Mouse (Mus musculus) heart, embryonic 11.5 days (tissue): Measurements from ENCODE around the gene Efhc1. TPM values are rescaled to one million over a fixed set of nuclear protein-coding genes. Genes with fewer than 3 reads are reported as not detected.

Experiments
- ATAC-seq: fragments of 200-750 bp; cut with Nextera tagmentation; replicated peaks from 2 replicates; pipeline ENCODE4 v1.8.0; 2017; ENCODE audit warnings: moderate library complexity; ENCODE audit not compliant: insufficient number of reproducible peaks, low FRiP score, low TSS enrichment
- H3K27ac ChIP-seq: fragments of 300-500 bp; sonication (generic); 2 replicates; pipeline ENCODE4 v1.5.1; 2014; ENCODE audit warnings: mild to moderate bottlenecking, low read depth, low read length
- H3K27me3 ChIP-seq: fragments of 300-500 bp; sonication (generic); 2 replicates; pipeline ENCODE4 v1.6.1; 2014; ENCODE audit warnings: mild to moderate bottlenecking, low read length, mixed read lengths; ENCODE audit not compliant: control insufficient read depth, insufficient read depth
- H3K36me3 ChIP-seq: fragments of 300-500 bp; sonication (generic); 2 replicates; pipeline ENCODE4 v1.6.1; 2014; ENCODE audit warnings: mild to moderate bottlenecking, low read length, moderate library complexity, mixed read lengths; ENCODE audit not compliant: control insufficient read depth, insufficient read depth
- H3K4me1 ChIP-seq: fragments of 300-500 bp; sonication (generic); 2 replicates; pipeline ENCODE4 v1.6.1; 2014; ENCODE audit warnings: low read length; ENCODE audit not compliant: control insufficient read depth, insufficient read depth
- H3K4me2 ChIP-seq: fragments of 300-500 bp; sonication (generic); 2 replicates; pipeline ENCODE4 v1.6.1; 2014; ENCODE audit warnings: mild to moderate bottlenecking, moderate library complexity
- H3K4me3 ChIP-seq: fragments of 300-500 bp; sonication (generic); 2 replicates; pipeline ENCODE4 v1.5.1; 2014; ENCODE audit warnings: low read depth, low read length
- H3K9ac ChIP-seq: fragments of 300-500 bp; sonication (generic); 2 replicates; pipeline ENCODE4 v1.6.1; 2014; ENCODE audit warnings: mild to moderate bottlenecking, low read depth, low read length, moderate library complexity
- H3K9me3 ChIP-seq: fragments of 300-500 bp; sonication (generic); replicated peaks from 2 replicates; pipeline ENCODE4 v1.6.1; 2016; ENCODE audit warnings: low read length; ENCODE audit not compliant: control insufficient read depth
- WGBS: fragments of 180-500 bp; shearing (Covaris S2); extraction: QIAGEN DNeasy Blood & Tissue Kit; methylation state at CpG from one replicate; pipeline ENCODE4 v1.1.7; 2014; ENCODE audit not compliant: insufficient replicate concordance; 5-methylcytosine and 5-hydroxymethylcytosine counted together
- polyA plus RNA-seq: library from polyadenylated mRNA; unstranded; fragments of >200 nt; fragmentation: Nextera tagmentation; extraction: Ambion mirVana; gene quantifications from 2 replicates; pipeline ENCODE4 v1.2.1, GENCODE M21; 2014

Efhc1 gene
- polyA plus RNA-seq, 1 experiment from 2014 or later, result 1.3 TPM

GRCm38 (mm10) chr1:20935106-20935505 lies 16.3 kb upstream of the Efhc1 start:
- Histone ChIP-seq H3K27ac (no peak overlapping the region), H3K9ac (no peak overlapping the region)
- WGBS, result 81% methylated on average over 22 of the region's 22 CpGs

GRCm38 (mm10) chr1:20939046-20939445 lies 12.4 kb upstream of the Efhc1 start:
- Histone ChIP-seq H3K36me3 (no peaks in the 10 kb centered on the region), H3K9me3 (no peaks in the 10 kb centered on the region), H3K4me1 (no peaks in the 10 kb centered on the region), H3K27me3 (no peaks in the 10 kb centered on the region), H3K27ac (no peak overlapping the region), H3K4me2 (no peak overlapping the region), H3K9ac (no peak overlapping the region), H3K4me3 (no peak overlapping the region)
- 29% methylated on average over 3 of the region's 3 CpGs for WGBS
- ATAC-seq, result 0 out of 2 replicates have a peak, but pooled peaks have one; percentile 52

More at GRCm38 (mm10) chr1:20935106-20935505, 16.3 kb upstream of the Efhc1 start:
- no peaks in the 10 kb centered on the region for H3K9me3 ChIP-seq
- no peaks in the 10 kb centered on the region for H3K27me3 ChIP-seq
- H3K4me3 ChIP-seq, result no peak overlapping the region
- H3K4me1 ChIP-seq, result no peaks in the 10 kb centered on the region
- H3K36me3 ChIP-seq, result no peaks in the 10 kb centered on the region
- no peak overlapping the region for H3K4me2 ChIP-seq
- no peak for ATAC-seq

GRCm38 (mm10) chr1:20940151-20940550 lies 11.3 kb upstream of the Efhc1 start:
- Histone ChIP-seq H3K4me2 (peak overlapping the region; percentile 29), H3K27me3 (no peaks in the 10 kb centered on the region), H3K4me3 (no peak overlapping the region), H3K27ac (no peak overlapping the region), H3K36me3 (no peaks in the 10 kb centered on the region), H3K9me3 (no peaks in the 10 kb centered on the region), H3K4me1 (no peaks in the 10 kb centered on the region), H3K9ac (no peak overlapping the region)
- 35% methylated on average over 16 of the region's 16 CpGs for WGBS
- no peak; the same call in 1 of the 2 replicates for ATAC-seq

DNA sequence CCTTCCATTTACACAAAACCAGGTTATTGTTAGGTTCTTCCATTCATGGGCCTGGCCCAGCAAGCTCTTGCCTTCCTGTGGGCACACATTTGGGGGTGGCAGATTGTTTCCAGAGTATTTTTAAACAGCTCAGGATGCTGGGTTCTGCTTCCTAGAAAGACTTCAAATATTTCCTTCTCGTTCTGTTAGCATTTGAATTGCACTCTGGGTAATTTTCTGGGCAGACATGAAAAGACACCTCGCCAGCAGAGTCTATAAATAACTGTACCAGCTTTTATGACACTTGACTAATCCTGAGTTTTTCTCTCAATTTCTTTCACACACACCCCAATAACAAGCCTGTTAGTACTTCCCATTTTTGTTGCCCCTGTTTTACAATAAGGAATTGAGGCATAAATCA lies 10.1 kb upstream of the Efhc1 start:
- no peak for ATAC-seq
- Histone ChIP-seq H3K9ac (no peak overlapping the region), H3K36me3 (no peaks in the 10 kb centered on the region), H3K27ac (no peak overlapping the region), H3K27me3 (no peaks in the 10 kb centered on the region), H3K4me2 (no peak overlapping the region), H3K4me1 (no peaks in the 10 kb centered on the region), H3K4me3 (no peak overlapping the region), H3K9me3 (no peaks in the 10 kb centered on the region)
- WGBS, result 53% methylated on average over 2 of the region's 2 CpGs

GRCm38 (mm10) chr1:20941857-20942256 lies 9.6 kb upstream of the Efhc1 start:
- ATAC-seq, result no peak

DNA sequence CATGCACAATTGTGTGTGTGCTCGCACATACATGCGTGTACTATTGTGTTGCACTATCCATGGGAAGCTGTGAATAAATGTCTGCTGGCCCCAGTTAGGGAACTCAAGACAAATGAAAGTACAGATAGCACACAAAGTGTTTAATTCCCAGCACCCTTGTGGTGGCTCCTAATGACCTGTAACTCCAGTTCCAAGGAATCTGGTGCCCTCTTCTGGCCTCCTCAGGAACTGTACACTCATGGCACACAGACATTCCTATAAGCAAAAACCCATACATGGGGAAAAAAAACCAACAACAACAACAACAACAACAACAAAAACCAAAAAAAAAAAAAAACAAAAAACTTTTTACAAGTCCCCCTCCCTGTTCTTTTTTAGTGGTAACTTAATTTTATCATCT lies 8.4 kb upstream of the Efhc1 start:
- Histone ChIP-seq H3K4me2 (no peak overlapping the region), H3K36me3 (no peaks in the 10 kb centered on the region), H3K27me3 (no peaks in the 10 kb centered on the region), H3K4me1 (no peaks in the 10 kb centered on the region), H3K9me3 (no peaks in the 10 kb centered on the region), H3K4me3 (no peak overlapping the region), H3K9ac (no peak overlapping the region), H3K27ac (no peak overlapping the region)
- ATAC-seq, result no peak
- WGBS, result 89% methylated on average over 2 of the region's 2 CpGs

More at GRCm38 (mm10) chr1:20941857-20942256, 9.6 kb upstream of the Efhc1 start:
- H3K4me2 ChIP-seq, result no peak overlapping the region
- 79% methylated on average over 7 of the region's 7 CpGs for WGBS
- H3K4me1 ChIP-seq, result no peaks in the 10 kb centered on the region
- no peaks in the 10 kb centered on the region for H3K27me3 ChIP-seq
- H3K27ac ChIP-seq, result no peak overlapping the region
- H3K9me3 ChIP-seq, result no peaks in the 10 kb centered on the region
- no peak overlapping the region for H3K4me3 ChIP-seq
- H3K9ac ChIP-seq, result no peak overlapping the region
- H3K36me3 ChIP-seq, result no peaks in the 10 kb centered on the region

GRCm38 (mm10) chr1:20951799-20952198 lies 373 bp downstream of the Efhc1 start:
- peak overlapping the region; percentile 65 for H3K9ac ChIP-seq
- H3K36me3 ChIP-seq, result no peaks in the 10 kb centered on the region
- H3K27ac ChIP-seq, result 0 out of 2 replicates have a peak overlapping the region, but pooled peaks have one; percentile 41
- H3K4me1 ChIP-seq, result peaks cover 3% of the 10 kb centered on the region; the same call in 1 of the 2 replicates
- ATAC-seq, result no peak
- H3K4me3 ChIP-seq, result peak overlapping the region; percentile 57
- H3K4me2 ChIP-seq, result peak overlapping the region; percentile 84
- 6% methylated on average over 16 of the region's 16 CpGs for WGBS
- no peaks in the 10 kb centered on the region for H3K9me3 ChIP-seq
- H3K27me3 ChIP-seq, result no peaks in the 10 kb centered on the region

DNA sequence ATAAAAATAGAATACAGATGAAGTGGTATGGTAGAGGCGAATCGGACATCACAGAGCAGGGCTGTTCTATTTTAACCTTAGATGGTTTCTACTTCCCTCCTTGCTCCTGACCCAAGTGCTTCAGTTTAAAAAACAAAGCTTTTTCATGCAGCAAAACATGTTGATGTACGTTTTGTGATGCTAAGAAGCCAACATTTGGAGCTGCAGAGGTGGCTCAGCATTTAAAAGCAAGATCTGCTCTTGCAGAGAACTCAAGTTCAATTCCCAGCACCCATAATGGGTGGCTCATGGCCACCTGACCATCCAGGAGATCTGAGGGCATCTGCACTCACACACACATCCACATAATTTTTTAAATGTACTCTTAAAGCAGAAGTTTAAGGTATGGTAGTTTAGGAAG lies 3.5 kb downstream of the Efhc1 start:
- H3K4me2 ChIP-seq, result no peak overlapping the region
- no peaks in the 10 kb centered on the region for H3K9me3 ChIP-seq
- H3K9ac ChIP-seq, result no peak overlapping the region
- H3K27ac ChIP-seq, result no peak overlapping the region
- H3K36me3 ChIP-seq, result no peaks in the 10 kb centered on the region
- WGBS, result 64% methylated on average over 3 of the region's 3 CpGs
- H3K4me3 ChIP-seq, result no peak overlapping the region
- no peak for ATAC-seq
- no peaks in the 10 kb centered on the region for H3K27me3 ChIP-seq
- peaks cover 3% of the 10 kb centered on the region; the same call in 1 of the 2 replicates for H3K4me1 ChIP-seq

DNA sequence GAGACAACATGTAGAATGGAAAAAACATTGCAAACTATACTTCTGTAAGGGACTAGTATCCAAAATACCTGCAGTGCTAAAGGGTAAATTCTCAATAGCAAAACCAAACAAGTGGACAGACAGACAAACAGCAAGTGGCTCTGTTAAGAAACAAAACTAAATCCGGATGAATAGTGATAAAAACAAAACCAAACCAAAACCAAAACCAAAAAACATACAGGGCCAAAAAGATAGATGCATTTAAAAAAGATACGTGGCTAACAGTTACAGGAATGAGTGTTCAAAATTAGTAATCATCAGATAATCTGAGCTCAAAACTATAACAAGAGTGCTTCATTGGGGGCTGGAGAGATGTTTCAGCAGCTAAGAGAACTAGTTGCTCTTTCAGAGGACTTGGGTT lies 18.2 kb downstream of the Efhc1 start:
- Histone ChIP-seq H3K27ac (no peak overlapping the region), H3K4me3 (no peak overlapping the region), H3K4me1 (no peaks in the 10 kb centered on the region), H3K36me3 (no peaks in the 10 kb centered on the region), H3K27me3 (no peaks in the 10 kb centered on the region), H3K9ac (no peak overlapping the region), H3K9me3 (no peaks in the 10 kb centered on the region), H3K4me2 (no peak overlapping the region)
- 68% methylated on average over 2 of the region's 2 CpGs for WGBS
- no peak for ATAC-seq
